Mouse (Mus musculus): ENCODE data around the gene Slc22a20.

DNA sequence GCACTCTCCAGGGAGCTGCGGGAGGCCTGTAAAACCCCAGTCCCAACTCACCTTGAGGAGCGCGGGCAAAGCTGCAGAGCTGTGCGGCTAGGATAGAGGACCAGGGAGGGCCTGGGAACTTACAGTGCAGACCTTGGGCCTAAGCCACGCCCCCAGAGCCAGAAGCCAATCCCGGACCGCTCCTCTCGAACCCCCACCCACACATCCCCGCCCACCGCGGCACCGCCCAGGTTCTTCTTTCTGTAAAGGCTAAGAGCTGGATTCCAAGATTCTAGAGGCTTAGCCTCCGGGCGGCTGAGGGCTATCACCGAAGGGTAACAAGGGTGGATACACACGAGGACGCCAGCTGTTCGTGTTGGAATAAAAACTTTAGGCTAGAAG is 61.2 kb downstream of the Slc22a20 start, which contains the start of gene Cdc42ep2:
- TF ChIP-seq CTCF (IDR thresholded peaks at IDR 0.05; ENCODE audit: low read depth), result no peak
- no peak for TF ChIP-seq EP300 (IDR thresholded peaks at IDR 0.05; ENCODE audit: low read depth)

Data from heart, postnatal 0 days (tissue).